Mouse (Mus musculus) adrenal gland, adult 2 months (tissue): ENCODE measurements around the gene Lpar5. TPM values are rescaled to one million over a fixed set of nuclear protein-coding genes. Genes with fewer than 3 reads are reported as not detected.

Experiments used
- DNase-seq: peaks from one replicate; pipeline ENCODE4 v3.0.0; 2021
- microRNA-seq, 2 experiments: library from miRNA; unstranded; fragments of <30 nt; microRNA quantifications; one replicate each; pipeline ENCODE4 v1.2.0; 2021
- polyA plus RNA-seq: library from polyadenylated mRNA; depleted of rRNA; stranded (reverse); fragments of >200 nt; gene quantifications from 2 replicates; pipeline ENCODE4 v1.2.3, GENCODE M21; 2012; rRNA removed
- total RNA-seq, 2 experiments: library from RNA; stranded (reverse); gene quantifications; 2 replicates each; pipeline ENCODE4 v1.2.3; 2021

The Lpar5 gene
- total and polyA plus RNA-seq, 3 experiments = 0.61 to 4.3 (median 0.83) TPM

DNA sequence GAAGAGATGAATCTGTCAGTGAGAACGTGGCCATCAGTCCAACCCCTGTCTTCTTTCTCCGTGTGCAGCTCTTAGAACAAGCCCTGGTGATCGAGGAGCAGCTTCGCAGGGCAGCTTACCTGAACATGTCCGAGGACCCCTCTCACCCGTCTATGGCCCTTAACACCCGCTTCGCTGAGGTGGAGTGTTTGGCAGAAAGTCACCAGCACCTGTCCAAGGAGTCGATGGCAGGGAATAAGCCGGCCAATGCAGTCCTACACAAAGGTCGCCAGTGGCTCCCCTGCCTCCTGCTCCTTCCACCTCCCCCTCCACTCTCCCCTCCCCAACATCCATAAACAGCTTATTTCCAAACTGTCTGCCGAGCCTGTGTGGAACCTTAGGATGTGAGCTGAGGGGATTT, 61.0 kb downstream of the Lpar5 start:
- no peak for DNase-seq

- DNase-seq = no peak
These were observed 62.1 kb downstream of the Lpar5 start for GRCm38 (mm10) chr6:125129710-125130402.

DNA sequence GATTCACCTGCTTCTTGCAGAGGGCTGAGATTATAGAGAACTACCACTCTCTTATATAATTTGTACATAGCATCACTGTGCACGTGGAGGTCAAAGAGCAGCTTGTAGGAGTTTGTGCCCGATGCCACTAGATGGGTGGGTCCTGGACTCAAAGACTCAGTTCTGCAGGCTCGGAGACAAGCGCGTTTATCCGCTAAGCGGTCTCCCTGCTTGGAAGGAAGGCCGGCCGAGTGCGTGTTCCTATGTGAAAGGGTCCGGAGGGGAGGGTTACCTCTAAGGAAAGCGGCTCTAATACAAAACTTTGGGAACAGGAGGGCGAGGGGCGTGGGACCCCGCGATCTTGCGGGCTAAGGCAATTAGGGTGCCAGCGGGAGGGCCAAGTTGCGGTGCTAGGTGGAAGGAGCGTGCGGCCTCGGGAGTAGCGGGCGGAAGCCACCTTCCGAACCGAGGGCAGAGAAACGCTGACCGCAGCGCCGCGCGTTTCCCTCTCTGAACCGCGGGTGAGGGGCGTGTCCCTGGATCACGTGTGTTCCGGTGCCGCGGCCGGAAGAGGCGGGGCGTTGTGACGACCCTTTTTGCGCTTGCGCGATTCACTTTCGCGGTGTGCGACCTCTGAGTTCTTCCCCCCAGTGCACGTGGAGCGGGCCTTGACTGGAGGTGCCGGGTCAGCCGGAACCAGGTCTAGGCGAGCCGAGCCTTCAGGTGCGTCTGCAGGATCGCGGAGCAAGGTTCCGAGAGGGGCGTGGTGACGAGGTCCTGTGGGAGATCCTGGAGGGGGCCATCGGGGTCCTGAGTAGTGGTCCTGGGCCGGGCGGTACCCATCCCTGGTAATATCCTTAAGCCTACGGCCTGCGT, 63.8 kb downstream of the Lpar5 start, which contains the start of gene Nop2:
Gene Nop2, plus strand, starts transcription at position 608 of the 855 bp plus-strand sequence.
- DNase-seq = peak; percentile 90

Small RNAs within 50 kb of the gene (microRNA-seq; reads per million reads assigned to microRNA genes)
- 0.41 to 0.66 reads per million in 2 experiments for gene Mir7045

Other genes starting within 250 kb of the Lpar5 start
- gene Usp5, start 238.4 kb upstream of the Lpar5 start, total RNA-seq = 100 to 1,000 TPM; 103 to 132 TPM
- 102 and 111 TPM in 2 replicates for gene Usp5, start 238.4 kb upstream of the Lpar5 start, polyA plus RNA-seq
- 1 to 10 TPM; 2.2 to 3.9 TPM for gene Cdca3, start 238.4 kb upstream of the Lpar5 start, total RNA-seq
- gene Cdca3, start 238.4 kb upstream of the Lpar5 start, polyA plus RNA-seq = 5.9 and 8.6 TPM in 2 replicates
- 10 to 100 TPM in 1 of 2 experiments, 1 to 10 TPM in 1; 6.7 to 12.2 TPM for gene Gnb3, start 227.6 kb upstream of the Lpar5 start, total RNA-seq
- gene Gnb3, start 227.6 kb upstream of the Lpar5 start, polyA plus RNA-seq = 9.2 and 11.9 TPM in 2 replicates
- gene P3h3, start 210.2 kb upstream of the Lpar5 start, total RNA-seq = 10 to 100 TPM; 16.8 to 23.6 TPM
- gene P3h3, start 210.2 kb upstream of the Lpar5 start, polyA plus RNA-seq = 42.6 and 48.6 TPM in 2 replicates
- gene Gpr162, start 203.9 kb upstream of the Lpar5 start, total RNA-seq = 1 to 10 TPM; 1.1 to 2.5 TPM
- 1.9 and 2.4 TPM in 2 replicates for gene Gpr162, start 203.9 kb upstream of the Lpar5 start, polyA plus RNA-seq
- under 1 TPM; 0.31 to 0.55 TPM for gene Cd4, start 179.7 kb upstream of the Lpar5 start, total RNA-seq
- gene Cd4, start 179.7 kb upstream of the Lpar5 start, polyA plus RNA-seq = 0.52 and 0.61 TPM in 2 replicates
- gene Lag3, start 156.2 kb upstream of the Lpar5 start, total RNA-seq = 1 to 10 TPM; 1.1 to 1.5 TPM
- gene Lag3, start 156.2 kb upstream of the Lpar5 start, polyA plus RNA-seq = 2.1 and 2.5 TPM in 2 replicates
- 100 to 1,000 TPM; 828 to 858 TPM for gene Ptms, start 147.8 kb upstream of the Lpar5 start, total RNA-seq
- gene Ptms, start 147.8 kb upstream of the Lpar5 start, polyA plus RNA-seq = 2,208 and 2,873 TPM in 2 replicates
- 100 to 1,000 TPM; 269 to 320 TPM for gene Mlf2, start 136.5 kb upstream of the Lpar5 start, total RNA-seq
- 390 and 451 TPM in 2 replicates for gene Mlf2, start 136.5 kb upstream of the Lpar5 start, polyA plus RNA-seq
- 100 to 1,000 TPM; 128 to 152 TPM for gene Cops7a, start 102.4 kb upstream of the Lpar5 start, total RNA-seq
- 220 and 384 TPM in 2 replicates for gene Cops7a, start 102.4 kb upstream of the Lpar5 start, polyA plus RNA-seq
- 1 to 10 TPM in 1 of 2 experiments, under 1 TPM in 1; 0.89 to 2.0 TPM for gene Pianp, start 71.2 kb upstream of the Lpar5 start, total RNA-seq
- 4.2 and 9.0 TPM in 2 replicates for gene Pianp, start 71.2 kb upstream of the Lpar5 start, polyA plus RNA-seq
- gene Zfp384, start 58.8 kb upstream of the Lpar5 start, total RNA-seq = 10 to 100 TPM; 38.5 to 56.9 TPM
- gene Zfp384, start 58.8 kb upstream of the Lpar5 start, polyA plus RNA-seq = 70.6 and 98.2 TPM in 2 replicates
- gene Ing4, start 28.2 kb upstream of the Lpar5 start, total RNA-seq = 10 to 100 TPM; 51.0 to 60.6 TPM
- 35.5 and 37.4 TPM in 2 replicates for gene Ing4, start 28.2 kb upstream of the Lpar5 start, polyA plus RNA-seq
- gene Acrbp, start 18.2 kb upstream of the Lpar5 start, total RNA-seq = 10 to 100 TPM in 1 of 2 experiments, 1 to 10 TPM in 1; 4.4 to 12.2 TPM
- 14.0 and 15.9 TPM in 2 replicates for gene Acrbp, start 18.2 kb upstream of the Lpar5 start, polyA plus RNA-seq
- 100 to 1,000 TPM; 139 to 156 TPM for gene Chd4, start 28.1 kb downstream of the Lpar5 start, total RNA-seq
- gene Chd4, start 28.1 kb downstream of the Lpar5 start, polyA plus RNA-seq = 54.1 and 58.1 TPM in 2 replicates
- 10 to 100 TPM; 40.9 to 51.7 TPM for gene Nop2, start 64.0 kb downstream of the Lpar5 start, total RNA-seq
- gene Nop2, start 64.0 kb downstream of the Lpar5 start, polyA plus RNA-seq = 8.0 and 12.0 TPM in 2 replicates
- 10 to 100 TPM; 13.8 to 21.4 TPM for gene Iffo1, start 77.3 kb downstream of the Lpar5 start, total RNA-seq
- 73.1 and 80.0 TPM in 2 replicates for gene Iffo1, start 77.3 kb downstream of the Lpar5 start, polyA plus RNA-seq
- 1,000 to 10,000 TPM; 2,613 to 2,674 TPM for gene Gapdh, start 98.5 kb downstream of the Lpar5 start, total RNA-seq
- gene Gapdh, start 98.5 kb downstream of the Lpar5 start, polyA plus RNA-seq = 2,736 and 3,470 TPM in 2 replicates
- gene Ncapd2, start 123.8 kb downstream of the Lpar5 start, total RNA-seq = 10 to 100 TPM; 20.4 to 25.5 TPM
- 25.2 and 28.7 TPM in 2 replicates for gene Ncapd2, start 123.8 kb downstream of the Lpar5 start, polyA plus RNA-seq
- 100 to 1,000 TPM; 162 to 208 TPM for gene Mrpl51, start 123.9 kb downstream of the Lpar5 start, total RNA-seq
- gene Mrpl51, start 123.9 kb downstream of the Lpar5 start, polyA plus RNA-seq = 44.2 and 45.1 TPM in 2 replicates
- gene Vamp1, start 147.6 kb downstream of the Lpar5 start, total RNA-seq = 10 to 100 TPM; 35.7 to 39.7 TPM
- gene Vamp1, start 147.6 kb downstream of the Lpar5 start, polyA plus RNA-seq = 46.2 and 47.0 TPM in 2 replicates
- 10 to 100 TPM; 11.3 to 15.6 TPM for gene Tapbpl, start 163.9 kb downstream of the Lpar5 start, total RNA-seq
- 12.0 and 12.1 TPM in 2 replicates for gene Tapbpl, start 163.9 kb downstream of the Lpar5 start, polyA plus RNA-seq
- gene Cd27, start 169.1 kb downstream of the Lpar5 start, total RNA-seq = under 1 TPM; 0.43 to 0.73 TPM
- 0.74 and 0.88 TPM in 2 replicates for gene Cd27, start 169.1 kb downstream of the Lpar5 start, polyA plus RNA-seq
- gene Tuba3a, start 218.1 kb downstream of the Lpar5 start, total RNA-seq = not detected
- gene Tuba3a, start 218.1 kb downstream of the Lpar5 start, polyA plus RNA-seq = not detected in 2 replicates
- 10 to 100 TPM; 75.1 to 78.7 TPM for gene Ltbr, start 246.0 kb downstream of the Lpar5 start, total RNA-seq
- 179 and 206 TPM in 2 replicates for gene Ltbr, start 246.0 kb downstream of the Lpar5 start, polyA plus RNA-seq